Mouse (Mus musculus) embryo, embryonic 11 days (tissue): ENCODE results near the gene Grwd1.
A peak's percentile ranks its signal among the peaks of the same experiment; 100 is the strongest.

Source experiments
- DNase-seq: peaks from one replicate; pipeline ENCODE4 v3.0.0-alpha.2; 2015

Grwd1 gene

DNA sequence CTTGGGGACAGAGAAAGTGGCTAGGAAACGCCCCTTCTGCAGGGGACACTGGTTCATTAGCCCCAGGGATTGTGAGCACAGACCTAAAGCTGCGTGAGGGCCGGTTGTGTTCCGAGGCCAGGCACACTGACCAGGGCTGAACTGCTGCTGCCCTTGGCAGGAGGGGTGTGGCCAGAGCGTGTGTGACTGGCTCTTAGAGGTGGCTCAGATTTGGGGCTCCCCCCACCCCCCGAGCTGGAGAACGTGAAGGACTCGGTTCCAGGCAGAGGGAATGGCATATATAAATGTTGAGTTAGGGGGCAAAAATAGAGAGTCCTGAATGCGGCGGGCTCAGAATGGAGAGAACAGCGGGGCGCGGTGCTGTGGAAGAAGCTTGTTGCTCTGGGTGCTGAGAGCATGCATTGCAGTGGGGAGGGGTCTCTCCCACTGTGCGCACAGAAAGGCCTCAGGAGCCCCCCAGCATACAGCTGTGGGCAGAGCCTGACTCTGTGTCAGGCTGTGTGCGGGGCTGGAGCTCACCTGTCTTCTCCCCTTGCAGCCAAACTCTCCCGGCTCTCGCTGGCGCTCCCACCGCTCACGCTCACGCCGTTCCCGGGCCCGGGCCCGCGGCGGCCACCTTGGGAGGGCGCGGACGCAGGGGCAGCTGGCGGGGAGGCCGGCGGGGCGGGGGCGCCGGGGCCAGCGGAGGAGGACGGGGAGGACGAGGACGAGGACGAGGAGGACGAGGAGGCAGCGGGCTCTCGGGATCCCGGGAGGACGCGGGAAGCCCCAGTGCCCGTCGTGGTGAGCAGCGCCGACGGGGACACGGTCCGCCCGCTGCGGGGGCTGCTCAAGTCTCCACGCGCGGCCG lies 32.9 kb downstream of the Grwd1 start:
- DNase-seq = no peak

DNA sequence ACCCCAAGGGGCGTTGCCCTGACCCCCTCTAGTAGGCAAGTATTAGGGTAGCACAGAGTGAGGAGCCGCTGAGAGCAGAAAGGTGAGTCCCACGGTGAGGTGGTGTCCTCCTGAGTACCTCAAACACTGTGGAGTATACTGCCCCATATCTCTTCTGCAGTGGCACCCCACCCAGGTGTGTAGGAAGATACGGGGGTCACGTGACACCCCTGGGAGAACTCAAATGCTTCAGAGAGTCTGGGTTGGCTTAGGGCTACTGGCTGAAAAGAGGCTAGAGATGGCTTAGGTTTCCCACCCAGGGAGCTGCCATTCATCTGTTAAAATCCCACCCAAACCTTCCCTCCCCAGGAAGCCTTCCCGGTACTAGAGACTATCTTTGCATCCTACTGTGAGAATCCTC lies 33.8 kb downstream of the Grwd1 start:
- no peak for DNase-seq

DNA sequence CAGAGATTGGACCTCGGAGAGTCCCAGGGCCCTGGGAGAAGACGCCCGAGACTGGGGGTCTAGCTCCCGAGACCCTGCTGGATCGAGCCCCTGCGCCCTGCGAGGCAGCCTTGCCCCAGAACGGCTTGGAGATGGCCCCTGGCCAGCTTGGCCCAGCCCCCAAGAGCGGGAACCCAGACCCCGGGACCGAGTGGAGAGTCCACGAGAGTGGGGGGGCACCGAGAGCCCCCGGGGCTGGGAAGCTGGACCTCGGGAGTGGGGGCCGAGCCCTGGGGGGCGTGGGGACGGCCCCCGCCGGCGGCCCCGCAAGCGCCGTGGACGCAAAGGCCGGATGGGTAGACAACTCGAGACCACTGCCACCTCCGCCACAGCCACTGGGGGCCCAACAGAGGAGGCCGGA lies 35.8 kb downstream of the Grwd1 start:
- no peak for DNase-seq

DNA sequence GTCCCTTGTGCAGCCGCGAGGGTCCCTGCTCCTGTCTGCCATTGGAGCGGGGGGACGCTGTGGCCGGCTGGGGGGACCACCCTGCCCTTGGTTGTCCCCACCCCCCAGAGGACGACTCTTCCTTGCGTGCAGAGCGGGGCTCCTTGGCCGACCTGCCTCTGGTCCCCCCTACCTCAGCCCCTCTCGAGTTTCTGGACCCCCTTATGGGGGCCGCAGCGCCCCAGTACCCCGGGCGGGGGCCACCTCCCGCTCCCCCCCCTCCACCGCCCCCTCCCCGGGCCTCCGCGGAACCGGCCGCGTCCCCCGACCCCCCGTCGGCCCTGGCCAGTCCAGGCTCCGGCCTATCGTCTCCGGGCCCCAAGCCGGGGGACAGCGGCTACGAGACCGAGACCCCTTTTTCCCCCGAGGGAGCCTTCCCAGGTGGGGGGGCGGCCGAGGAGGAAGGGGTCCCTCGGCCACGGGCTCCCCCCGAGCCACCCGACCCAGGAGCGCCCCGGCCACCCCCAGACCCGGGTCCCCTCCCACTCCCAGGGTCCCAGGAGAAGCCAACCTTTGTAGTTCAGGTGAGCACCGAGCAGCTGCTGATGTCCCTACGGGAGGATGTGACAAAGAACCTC lies 36.7 kb downstream of the Grwd1 start:
- DNase-seq = no peak

DNA sequence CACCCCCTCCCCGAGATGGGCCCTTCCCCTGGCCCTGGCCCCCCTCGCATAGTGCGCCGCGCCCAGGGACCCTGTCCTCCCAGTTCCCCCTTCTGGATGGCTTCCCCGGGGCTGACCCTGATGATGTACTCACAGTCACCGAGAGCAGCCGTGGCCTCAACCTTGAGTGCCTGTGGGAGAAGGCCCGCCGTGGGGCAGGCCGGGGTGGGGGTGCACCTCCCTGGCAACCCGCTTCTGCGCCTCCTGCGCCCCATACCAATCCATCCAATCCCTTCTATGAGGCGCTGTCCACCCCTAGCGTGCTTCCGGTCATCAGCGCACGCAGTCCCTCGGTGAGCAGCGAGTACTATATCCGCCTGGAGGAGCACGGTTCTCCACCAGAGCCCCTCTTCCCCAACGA lies 37.5 kb downstream of the Grwd1 start:
- DNase-seq = no peak

DNA sequence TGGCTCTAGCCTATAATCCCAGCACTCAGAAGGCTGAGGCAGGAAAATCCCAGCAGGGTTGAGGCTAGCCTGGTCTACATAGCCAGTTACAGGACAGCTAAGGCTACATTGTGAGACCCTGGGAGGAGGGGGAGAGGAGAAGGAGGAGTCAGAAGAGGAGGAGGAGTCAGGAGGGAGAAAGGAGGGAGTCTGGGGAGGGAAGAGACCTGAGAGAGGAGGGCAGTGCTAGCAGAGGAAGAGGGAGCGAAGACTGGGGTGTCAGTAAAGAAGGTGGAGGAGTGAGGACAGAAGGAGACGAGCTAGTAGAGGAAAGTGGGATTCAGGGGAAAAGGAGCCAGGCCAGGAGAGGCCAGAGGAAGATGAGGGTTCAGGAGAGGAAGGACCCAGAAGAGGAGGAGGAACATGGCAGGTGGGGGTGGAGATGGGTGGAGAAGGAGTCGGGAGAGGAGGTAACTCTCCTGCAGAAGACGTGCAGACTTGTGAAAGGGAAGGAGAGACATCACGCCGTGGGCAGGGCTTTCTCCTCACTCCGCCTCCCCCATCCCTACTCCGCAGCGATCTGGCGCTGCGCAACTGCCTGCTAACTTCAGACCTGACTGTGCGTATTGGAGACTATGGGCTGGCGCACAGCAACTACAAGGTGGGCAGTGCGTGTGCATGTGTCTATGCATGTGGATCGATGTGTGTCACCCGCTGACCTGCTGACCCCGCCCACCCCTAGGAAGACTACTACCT lies 38.8 kb downstream of the Grwd1 start:
- DNase-seq = no peak

DNA sequence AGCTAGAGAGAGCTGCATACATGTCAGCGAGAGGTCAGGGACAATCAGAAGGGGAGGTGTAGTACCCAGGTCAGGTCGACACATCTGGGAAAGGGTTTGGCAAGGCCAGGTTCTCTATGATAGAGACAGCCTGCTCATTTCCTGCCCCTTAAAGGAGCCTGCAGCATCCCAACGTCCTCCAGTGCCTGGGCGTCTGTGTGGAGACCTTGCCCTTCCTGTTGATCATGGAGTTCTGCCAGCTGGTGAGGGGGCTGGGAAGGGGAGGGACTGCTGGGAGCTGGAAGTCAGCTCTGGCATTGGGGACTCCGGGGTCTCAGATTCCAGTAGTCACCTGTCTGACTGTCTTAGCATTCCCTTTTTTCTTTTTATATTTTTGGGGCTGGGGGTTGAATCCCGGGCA lies 40.0 kb downstream of the Grwd1 start:
- no peak for DNase-seq

DNA sequence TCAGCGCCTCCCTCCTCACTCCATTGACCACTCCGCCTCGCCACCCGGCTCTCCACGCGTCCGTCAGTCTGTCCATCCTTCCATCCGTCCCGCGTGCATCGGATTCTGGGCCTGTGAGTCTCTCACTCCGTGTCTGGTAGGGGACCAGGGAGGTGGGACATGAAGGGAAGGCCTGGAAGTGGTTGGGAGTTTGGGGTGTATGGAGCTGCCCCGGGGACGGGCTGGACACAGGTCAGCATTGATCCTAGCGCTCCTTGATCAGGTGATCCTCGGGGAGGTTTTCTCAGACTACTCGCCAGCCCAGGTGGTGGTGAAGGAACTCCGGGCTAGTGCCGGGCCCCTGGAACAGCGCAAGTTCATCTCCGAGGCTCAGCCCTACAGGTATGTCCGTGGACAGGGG lies 43.1 kb downstream of the Grwd1 start:
- no peak for DNase-seq

DNA sequence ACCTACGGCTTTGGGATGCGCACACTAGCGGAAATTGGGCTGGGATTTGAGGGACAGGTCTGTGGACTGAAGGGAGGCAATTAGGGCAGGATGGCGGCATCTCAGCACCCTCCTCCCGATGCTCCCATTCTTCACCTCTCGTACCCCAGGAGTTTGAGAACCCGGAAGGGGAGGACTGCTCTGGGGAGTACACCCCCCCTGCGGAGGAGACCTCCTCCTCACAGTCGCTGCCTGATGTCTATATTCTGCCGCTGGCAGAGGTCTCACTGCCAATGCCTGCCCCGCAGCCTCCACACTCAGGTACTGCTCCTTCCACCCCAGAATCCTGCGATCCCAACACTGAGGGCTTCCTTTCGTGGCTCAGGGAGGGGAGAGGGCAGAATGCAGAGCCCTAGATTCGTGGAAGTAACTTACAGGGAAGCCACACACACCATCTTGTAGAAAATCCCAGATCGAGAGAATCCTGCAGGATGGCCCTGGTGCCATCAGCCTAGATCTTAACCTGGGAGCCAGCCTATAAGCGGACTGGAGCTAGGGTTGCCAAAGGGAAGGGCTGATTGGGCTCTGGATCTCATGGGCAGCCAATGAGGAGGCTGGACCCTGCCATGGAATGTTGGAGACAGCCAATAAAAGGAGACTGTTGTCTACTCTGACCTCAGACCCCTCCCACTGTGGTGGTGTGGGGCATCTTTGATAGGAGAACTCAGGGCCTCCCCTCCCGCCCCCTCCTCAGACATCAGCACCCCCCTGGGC lies 43.9 kb downstream of the Grwd1 start:
- DNase-seq = peak; percentile 81

DNA sequence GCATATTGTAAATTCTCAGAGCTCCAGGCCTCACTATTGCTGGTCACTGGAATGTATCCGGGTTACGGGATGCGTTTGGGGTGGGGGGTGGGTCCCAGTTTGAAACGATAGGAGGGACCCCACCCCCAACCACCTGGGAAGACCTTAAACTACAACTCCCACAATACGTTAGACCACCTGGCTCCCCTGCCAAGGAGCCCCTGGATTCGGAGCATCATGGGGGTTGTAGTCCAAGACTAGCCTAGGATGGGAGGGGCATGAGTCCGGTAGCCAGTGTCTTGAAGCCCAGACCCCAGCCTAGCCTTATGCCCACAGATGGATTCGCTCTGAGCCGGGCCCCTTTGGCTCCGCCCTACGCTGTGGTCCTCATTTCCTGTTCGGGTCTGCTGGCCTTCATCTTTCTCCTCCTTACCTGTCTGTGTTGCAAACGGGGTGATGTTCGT lies 44.6 kb downstream of the Grwd1 start:
- DNase-seq = peak; percentile 93

DNA sequence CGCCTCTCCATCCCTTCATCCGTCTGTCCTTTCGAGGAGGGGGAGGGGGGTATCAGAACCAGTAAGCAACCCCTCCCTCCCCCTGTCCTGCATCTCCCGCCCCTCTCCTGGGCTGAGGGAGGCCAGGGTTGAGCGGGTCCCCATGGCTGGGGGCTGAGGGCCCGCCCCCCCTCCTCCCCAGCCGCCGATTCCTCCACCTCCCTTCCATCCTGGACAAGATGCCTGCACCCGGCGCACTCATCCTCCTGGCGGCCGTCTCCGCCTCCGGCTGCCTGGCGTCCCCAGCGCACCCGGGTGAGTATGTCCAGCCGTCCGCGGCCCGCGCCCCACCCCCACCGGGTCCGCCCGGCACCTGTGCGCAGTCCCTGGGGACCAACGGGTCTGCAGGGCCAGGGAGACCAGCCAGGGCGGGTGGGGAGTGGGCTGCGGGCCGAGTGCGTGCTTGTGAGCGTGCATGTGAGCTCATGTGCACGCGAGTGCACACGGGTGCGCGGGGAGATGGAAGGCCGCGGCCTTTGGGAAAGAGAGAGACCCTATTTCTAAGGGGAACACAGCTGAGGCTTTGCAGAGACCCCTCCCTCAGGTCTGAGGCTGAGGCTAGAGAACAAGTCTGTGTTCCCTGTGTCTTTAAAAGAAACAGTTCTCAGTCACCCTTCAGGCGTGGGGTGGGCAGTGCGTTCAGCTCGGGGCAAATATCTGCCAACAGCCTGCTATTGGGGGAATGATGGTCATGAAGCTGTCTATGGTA lies 45.2 kb downstream of the Grwd1 start:
- peak; percentile 72 for DNase-seq

DNA sequence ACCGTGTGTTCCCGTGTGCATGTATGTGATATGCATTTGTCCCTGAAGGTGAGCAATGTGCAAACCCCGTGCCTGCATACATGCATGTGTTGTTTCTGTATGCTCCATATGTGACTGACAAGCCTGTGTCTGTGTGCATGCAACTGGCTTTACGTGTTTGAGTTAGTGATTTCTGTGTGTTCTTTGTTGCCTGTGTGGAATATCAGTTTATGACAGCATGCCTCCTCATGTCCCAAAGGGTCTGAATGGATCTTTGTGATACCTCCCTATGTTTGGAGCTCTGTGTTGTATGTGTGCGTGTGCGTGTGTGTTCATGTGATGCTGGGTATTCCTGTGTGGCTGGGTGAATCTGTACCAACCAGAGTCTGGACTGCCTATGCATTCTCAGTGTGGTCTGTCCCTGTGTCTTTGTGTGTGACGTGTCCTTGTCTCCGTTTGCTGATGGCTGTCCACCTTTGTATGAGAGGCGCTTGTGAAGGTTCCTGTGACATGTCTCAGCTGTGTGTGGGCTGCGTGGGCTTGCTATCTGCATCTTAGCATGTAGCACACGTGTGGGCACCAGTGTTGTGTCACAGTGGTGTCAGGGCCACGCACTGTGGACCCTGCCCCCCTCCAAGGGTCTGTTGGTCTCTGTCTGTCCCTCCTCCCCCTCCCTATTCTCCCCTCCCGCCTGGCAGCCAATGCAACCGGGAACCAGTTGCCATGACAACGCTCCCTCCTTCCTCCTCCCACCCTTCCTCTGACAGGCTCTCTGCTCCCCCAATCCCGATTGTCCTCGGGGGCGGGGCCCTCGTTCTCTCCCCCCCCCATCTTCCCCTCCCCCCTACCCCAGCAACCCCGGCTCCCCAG lies 46.0 kb downstream of the Grwd1 start, which contains the start of gene Sult2b1:
TSS of gene Sult2b1 (minus strand) at position 146 of the 849 bp plus-strand sequence.
- peak; percentile 96 for DNase-seq

DNA sequence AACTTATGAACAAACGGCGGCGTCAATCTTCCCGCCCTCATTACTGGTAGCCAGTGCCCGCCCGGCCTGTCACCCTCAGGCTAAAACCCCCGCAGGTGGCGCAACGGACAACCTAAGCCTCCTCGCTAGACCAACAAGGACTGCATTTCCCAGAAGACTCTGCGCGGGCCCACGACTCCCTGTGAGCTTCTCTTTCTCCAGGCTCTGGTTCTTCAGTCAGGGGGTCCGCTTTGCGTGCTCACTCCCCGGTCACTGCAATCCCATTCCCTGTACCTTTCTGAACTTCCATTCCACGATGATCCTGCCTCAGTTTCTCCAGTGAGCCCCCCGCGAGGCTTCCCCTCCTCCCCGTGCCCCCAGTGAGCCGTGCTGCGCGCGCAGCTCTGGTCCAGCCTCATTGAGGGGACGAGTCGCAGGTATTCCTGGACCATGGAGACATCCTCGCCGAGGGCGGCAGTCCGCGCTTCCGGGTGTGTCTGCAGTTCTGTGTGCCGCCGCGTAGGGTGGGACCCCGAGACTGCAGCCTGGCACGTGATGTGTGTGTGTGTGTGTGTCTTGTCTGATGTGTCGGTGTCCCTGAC lies 47.1 kb downstream of the Grwd1 start, which contains the start of gene Lmtk3:
TSS of gene Lmtk3 (plus strand) at position 228 of the 581 bp plus-strand sequence.
- peak; percentile 85 for DNase-seq

DNA sequence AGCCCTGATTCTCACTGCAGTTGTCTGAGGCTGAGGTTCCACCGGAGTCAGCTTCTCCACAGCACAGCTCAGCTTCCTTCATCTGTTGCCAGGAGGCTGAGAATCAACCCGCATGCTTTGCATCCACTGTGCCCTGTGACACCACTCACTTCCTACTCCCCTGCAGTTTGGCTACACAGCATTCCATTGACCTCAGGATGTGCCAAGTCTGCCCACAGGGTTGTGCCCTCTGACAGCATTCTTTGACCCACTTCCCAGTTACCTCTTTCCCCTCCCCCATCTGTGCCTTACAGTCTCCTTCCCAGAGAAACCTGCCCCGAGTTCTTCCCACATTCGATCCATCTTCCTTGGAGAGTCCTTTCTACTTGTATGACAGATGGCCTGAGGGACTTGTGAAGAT lies 48.5 kb downstream of the Grwd1 start:
- DNase-seq = no peak

DNA sequence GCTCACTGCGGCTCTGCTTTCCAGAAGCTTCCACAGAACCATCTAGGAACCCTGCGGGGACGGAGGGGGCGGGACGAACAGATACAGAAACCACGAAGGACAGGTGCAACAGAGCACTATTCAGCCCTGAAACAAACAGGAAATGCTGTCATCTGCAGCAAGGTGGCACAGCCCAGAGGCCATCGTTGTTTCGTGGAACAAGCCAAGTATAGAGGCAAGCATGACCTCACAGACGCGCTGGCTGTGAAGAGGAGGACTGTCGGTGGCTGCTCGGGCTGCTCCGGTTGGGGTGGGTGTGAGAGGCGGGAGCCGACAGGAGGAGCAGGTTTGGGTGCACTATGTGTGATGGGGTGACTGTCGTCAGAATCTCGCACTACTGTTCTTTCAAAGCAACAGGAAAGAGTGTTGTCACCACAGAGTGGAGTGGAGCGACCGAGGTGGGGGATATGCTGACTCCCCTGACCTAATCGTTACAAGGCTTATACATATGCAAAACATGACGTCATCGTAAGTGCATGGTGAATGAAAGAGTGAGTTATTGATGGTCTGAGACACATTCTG lies 51.6 kb downstream of the Grwd1 start:
- peak; percentile 28 for DNase-seq

DNA sequence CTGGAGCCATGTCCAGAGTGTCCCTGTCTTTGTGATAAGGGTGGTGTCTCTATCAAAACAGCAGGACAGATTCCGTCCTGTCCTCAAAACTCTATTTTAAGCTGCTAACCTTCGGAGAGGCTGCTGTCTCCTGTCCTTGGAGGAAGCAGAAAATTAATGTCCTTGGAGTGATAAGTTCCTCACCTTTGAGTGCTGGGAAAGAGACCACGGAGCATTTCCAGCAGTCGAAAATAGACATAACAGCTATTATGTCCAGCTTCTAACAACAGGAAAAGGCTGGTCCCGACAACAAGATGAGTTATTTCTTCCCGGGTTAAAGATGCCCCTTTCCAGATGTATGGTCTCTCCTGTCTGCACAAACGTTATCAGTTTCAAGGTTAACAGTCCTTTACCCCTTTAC lies 55.5 kb downstream of the Grwd1 start:
- no peak for DNase-seq
